Mouse (Mus musculus) adrenal gland, adult 2 months (tissue): ENCODE results near the gene Gm4305. TPM values are rescaled to one million over a fixed set of nuclear protein-coding genes. Genes with fewer than 3 reads are reported as not detected.
"Not testable (repeated sequence)": the region's sequence is repeated elsewhere in the genome, so short reads cannot be mapped to it uniquely, and the experiment has no call there.

Source experiments
- DNase-seq: peaks from one replicate; pipeline ENCODE4 v3.0.0; 2021
- long read RNA-seq: library from polyadenylated mRNA; stranded (forward); transcript quantifications from one replicate; pipeline ENCODE4 v2.0.0, GENCODE M21; 2021
- polyA plus RNA-seq: library from polyadenylated mRNA; depleted of rRNA; stranded (reverse); fragments of >200 nt; gene quantifications from 2 replicates; pipeline ENCODE4 v1.2.3, GENCODE M21; 2012; rRNA removed
- total RNA-seq, 2 experiments: library from RNA; stranded (reverse); gene quantifications; 2 replicates each; pipeline ENCODE4 v1.2.3; 2021

The Gm4305 gene
- total RNA-seq = not detected
- not detected in 2 replicates for polyA plus RNA-seq
- long read RNA-seq = 0 reads

DNA sequence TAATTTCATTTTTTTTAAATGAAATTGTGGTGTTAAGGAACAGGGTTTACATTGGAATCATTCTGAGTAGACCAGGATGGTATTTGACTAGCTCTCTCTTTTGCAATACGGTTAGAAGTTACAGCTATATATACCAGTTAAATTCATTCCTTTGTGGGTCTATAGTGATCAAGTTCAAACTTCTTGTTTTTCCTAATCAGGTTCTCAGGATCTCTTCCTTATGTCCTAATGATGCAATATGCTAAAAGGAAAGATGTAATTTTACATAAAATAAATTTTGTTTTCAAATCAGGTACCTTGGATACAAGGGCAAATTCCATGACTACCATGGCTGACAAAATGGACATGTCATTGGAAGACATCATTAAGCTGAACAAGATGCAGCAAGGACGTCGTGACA is at the start of gene Gm4305:
Gene Gm4305 (plus strand): TSS at position 301 of the 400 bp plus-strand sequence.
- DNase-seq = not testable (repeated sequence)

DNA sequence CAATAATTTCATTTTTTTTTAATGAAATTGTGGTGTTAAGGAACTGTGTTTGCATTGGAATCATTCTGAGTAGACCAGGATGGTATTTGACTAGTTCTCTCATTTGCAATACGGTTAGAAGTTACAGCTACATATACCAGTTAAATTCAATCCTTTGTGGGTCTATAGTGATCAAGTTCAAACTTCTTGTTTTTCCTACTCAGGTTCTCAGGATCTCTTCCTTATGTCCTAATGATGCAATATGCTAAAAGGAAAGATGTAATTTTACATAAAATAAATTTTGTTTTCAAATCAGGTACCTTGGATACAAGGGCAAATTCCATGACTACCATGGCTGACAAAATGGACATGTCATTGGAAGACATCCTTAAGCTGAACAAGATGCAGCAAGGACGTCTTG is 15.5 kb upstream of the Gm4305 start, which contains the start of gene Gm4301:
Gene Gm4301 (plus strand): TSS at position 301 of the 400 bp plus-strand sequence.
- DNase-seq = not testable (repeated sequence)

DNA sequence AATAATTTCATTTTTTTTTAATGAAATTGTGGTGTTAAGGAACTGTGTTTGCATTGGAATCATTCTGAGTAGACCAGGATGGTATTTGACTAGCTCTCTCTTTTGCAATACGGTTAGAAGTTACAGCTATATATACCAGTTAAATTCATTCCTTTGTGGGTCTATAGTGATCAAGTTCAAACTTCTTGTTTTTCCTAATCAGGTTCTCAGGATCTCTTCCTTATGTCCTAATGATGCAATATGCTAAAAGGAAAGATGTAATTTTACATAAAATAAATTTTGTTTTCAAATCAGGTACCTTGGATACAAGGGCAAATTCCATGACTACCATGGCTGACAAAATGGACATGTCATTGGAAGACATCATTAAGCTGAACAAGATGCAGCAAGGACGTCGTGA is 10.4 kb upstream of the Gm4305 start, which contains the start of gene Gm4302:
Gene Gm4302 (plus strand): TSS at position 301 of the 400 bp plus-strand sequence.
- DNase-seq = not testable (repeated sequence)

DNA sequence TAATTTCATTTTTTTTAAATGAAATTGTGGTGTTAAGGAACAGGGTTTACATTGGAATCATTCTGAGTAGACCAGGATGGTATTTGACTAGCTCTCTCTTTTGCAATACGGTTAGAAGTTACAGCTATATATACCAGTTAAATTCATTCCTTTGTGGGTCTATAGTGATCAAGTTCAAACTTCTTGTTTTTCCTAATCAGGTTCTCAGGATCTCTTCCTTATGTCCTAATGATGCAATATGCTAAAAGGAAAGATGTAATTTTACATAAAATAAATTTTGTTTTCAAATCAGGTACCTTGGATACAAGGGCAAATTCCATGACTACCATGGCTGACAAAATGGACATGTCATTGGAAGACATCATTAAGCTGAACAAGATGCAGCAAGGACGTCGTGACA is 5.2 kb upstream of the Gm4305 start, which contains the start of gene Gm4303:
Gene Gm4303 (plus strand): TSS at position 301 of the 400 bp plus-strand sequence.
- not testable (repeated sequence) for DNase-seq

DNA sequence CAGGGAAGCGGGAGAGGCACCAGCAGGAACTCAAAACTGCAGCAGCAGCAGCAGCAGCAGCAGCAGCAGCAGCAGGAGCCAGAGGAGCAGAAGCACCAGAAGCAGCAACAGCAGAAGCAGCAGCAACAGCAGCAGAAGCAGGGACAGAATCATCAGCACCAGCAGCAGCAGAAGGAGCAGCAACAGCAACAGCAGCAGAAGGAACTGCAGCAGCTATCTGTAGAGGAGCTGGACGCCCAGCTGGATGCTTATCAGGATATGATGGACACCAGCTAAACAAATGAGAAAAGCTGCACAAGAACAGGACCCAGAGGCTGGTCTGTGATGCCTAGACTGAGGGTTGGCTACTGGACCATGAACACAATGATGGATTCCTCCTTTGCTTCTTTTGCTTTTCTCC is 5.9 kb downstream of the Gm4305 start:
- DNase-seq = peak; percentile 1

DNA sequence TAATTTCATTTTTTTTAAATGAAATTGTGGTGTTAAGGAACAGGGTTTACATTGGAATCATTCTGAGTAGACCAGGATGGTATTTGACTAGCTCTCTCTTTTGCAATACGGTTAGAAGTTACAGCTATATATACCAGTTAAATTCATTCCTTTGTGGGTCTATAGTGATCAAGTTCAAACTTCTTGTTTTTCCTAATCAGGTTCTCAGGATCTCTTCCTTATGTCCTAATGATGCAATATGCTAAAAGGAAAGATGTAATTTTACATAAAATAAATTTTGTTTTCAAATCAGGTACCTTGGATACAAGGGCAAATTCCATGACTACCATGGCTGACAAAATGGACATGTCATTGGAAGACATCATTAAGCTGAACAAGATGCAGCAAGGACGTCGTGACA is 10.1 kb downstream of the Gm4305 start, which contains the start of gene Gm4307:
Gene Gm4307 (plus strand): TSS at position 301 of the 400 bp plus-strand sequence.
- not testable (repeated sequence) for DNase-seq

DNA sequence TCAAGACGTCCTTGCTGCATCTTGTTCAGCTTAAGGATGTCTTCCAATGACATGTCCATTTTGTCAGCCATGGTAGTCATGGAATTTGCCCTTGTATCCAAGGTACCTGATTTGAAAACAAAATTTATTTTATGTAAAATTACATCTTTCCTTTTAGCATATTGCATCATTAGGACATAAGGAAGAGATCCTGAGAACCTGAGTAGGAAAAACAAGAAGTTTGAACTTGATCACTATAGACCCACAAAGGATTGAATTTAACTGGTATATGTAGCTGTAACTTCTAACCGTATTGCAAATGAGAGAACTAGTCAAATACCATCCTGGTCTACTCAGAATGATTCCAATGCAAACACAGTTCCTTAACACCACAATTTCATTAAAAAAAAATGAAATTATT is 31.6 kb downstream of the Gm4305 start, which contains the start of gene Gm4312:
Gene Gm4312 (minus strand): TSS at position 101 of the 400 bp plus-strand sequence.
- not testable (repeated sequence) for DNase-seq

Other genes with a start within 250 kb of the Gm4305 start
- gene Gm4301, start 15.4 kb upstream of the Gm4305 start, total RNA-seq = not detected
- not detected in 2 replicates for gene Gm4301, start 15.4 kb upstream of the Gm4305 start, polyA plus RNA-seq
- not detected for gene Gm4302, start 10.3 kb upstream of the Gm4305 start, total RNA-seq
- gene Gm4302, start 10.3 kb upstream of the Gm4305 start, polyA plus RNA-seq = not detected in 2 replicates
- gene Gm4303, start 5.1 kb upstream of the Gm4305 start, total RNA-seq = not detected
- not detected in 2 replicates for gene Gm4303, start 5.1 kb upstream of the Gm4305 start, polyA plus RNA-seq
- not detected for gene Gm4307, start 10.2 kb downstream of the Gm4305 start, total RNA-seq
- not detected in 2 replicates for gene Gm4307, start 10.2 kb downstream of the Gm4305 start, polyA plus RNA-seq
- not detected for gene Gm4312, start 31.5 kb downstream of the Gm4305 start, total RNA-seq
- not detected in 2 replicates for gene Gm4312, start 31.5 kb downstream of the Gm4305 start, polyA plus RNA-seq
- gene Tmtc3, start 136.3 kb downstream of the Gm4305 start, total RNA-seq = 10 to 100 TPM; 18.7 to 21.1 TPM
- 2.7 and 3.0 TPM in 2 replicates for gene Tmtc3, start 136.3 kb downstream of the Gm4305 start, polyA plus RNA-seq
- 10 to 100 TPM in 1 of 2 experiments, 1 to 10 TPM in 1; 7.3 to 11.2 TPM for gene Cep290, start 136.5 kb downstream of the Gm4305 start, total RNA-seq
- gene Cep290, start 136.5 kb downstream of the Gm4305 start, polyA plus RNA-seq = 0.09 and 0.10 TPM in 2 replicates
- 10 to 100 TPM; 10.3 to 16.4 TPM for gene 4930430F08Rik, start 239.3 kb downstream of the Gm4305 start, total RNA-seq
- 14.5 and 15.4 TPM in 2 replicates for gene 4930430F08Rik, start 239.3 kb downstream of the Gm4305 start, polyA plus RNA-seq
- gene 1700017N19Rik, start 239.4 kb downstream of the Gm4305 start, total RNA-seq = not detected
- not detected in 2 replicates for gene 1700017N19Rik, start 239.4 kb downstream of the Gm4305 start, polyA plus RNA-seq